Comparison of ENCODE assay signal across 8 mouse cellular contexts in genomic region chr11:46073061-46073849, GRCm38 (mm10). TPM values are rescaled to one million over a fixed set of nuclear protein-coding genes. Genes with fewer than 3 reads are reported as not detected.
DNase-seq lines count a peak whose midpoint lies in the region; ATAC-seq and TF ChIP-seq lines count a peak whose summit lies in the region.
"Had no signal": no experiment of that assay in that cellular context is flagged by ENCODE, and none has a peak within 500 bp of the region (broad histone marks: within the 10 kb centered on the region; RNA-seq: fewer than 3 reads in every experiment).

No protein-coding gene starts in this region.

- 75% methylated on average over 15 of the region's 15 CpGs for WGBS in liver, embryonic 13.5 days (ENCODE audit: insufficient replicate concordance)
- WGBS in embryonic facial prominence, embryonic 10.5 days = 71% methylated on average over 15 of the region's 15 CpGs
- 34% methylated on average over 15 of the region's 15 CpGs for WGBS in limb, embryonic 14.5 days

- no peak overlapping the region for H3K4me2 ChIP-seq in liver, embryonic 13.5 days
- 0 out of 2 replicates have a peak overlapping the region, but pooled peaks have one; percentile 14 for H3K4me2 ChIP-seq in limb, embryonic 14.5 days (replicated peaks; ENCODE audit: low read depth, low read length, severe bottlenecking)

- peaks cover 53% of the 10 kb centered on the region for H3K4me1 ChIP-seq in liver, embryonic 13.5 days (replicated peaks)
- peaks cover 50% of the 10 kb centered on the region for H3K4me1 ChIP-seq in embryonic facial prominence, embryonic 10.5 days
- H3K4me1 ChIP-seq in limb, embryonic 14.5 days (ENCODE audit: control insufficient read depth, insufficient read depth, low read length) = peaks cover 51% of the 10 kb centered on the region

- DNase-seq in liver, embryonic 13.5 days = no peak
- DNase-seq in liver = no peak
- no peak for DNase-seq in embryonic facial prominence, embryonic 10.5 days (ENCODE audit: low spot score)
- peak; percentile 40 to 71 for DNase-seq in gastrocnemius, postnatal 4 days (ENCODE audit: low spot score in 2 of 2)
- peak; percentile 71 for DNase-seq in limb, embryonic 14.5 days (ENCODE audit: low spot score)
- no peak for DNase-seq in left cerebral cortex, postnatal 36 days (ENCODE audit: low spot score in 2 of 2)
- DNase-seq: cerebellum, adult 8-10 months had no signal

- intact Hi-C loops in left cerebral cortex, postnatal 36 days (cut with DNase I) = no loop called here

- H3K36me3 ChIP-seq in liver, embryonic 13.5 days = no peaks in the 10 kb centered on the region; the same call in 1 of the 2 replicates
- peaks cover 25% of the 10 kb centered on the region for H3K36me3 ChIP-seq in embryonic facial prominence, embryonic 10.5 days (replicated peaks)
- H3K36me3 ChIP-seq in limb, embryonic 14.5 days (ENCODE audit: control insufficient read depth, insufficient read depth, low read length) = peaks cover 13% of the 10 kb centered on the region

- H3K4me3 ChIP-seq in liver, embryonic 13.5 days (replicated peaks) = no peak overlapping the region
- H3K4me3 ChIP-seq in embryonic facial prominence, embryonic 10.5 days = no peak overlapping the region
- no peak overlapping the region for H3K4me3 ChIP-seq in limb, embryonic 14.5 days (replicated peaks; ENCODE audit: low read length)

- TF ChIP-seq POLR2A in limb, embryonic 14.5 days (IDR thresholded peaks at IDR 0.05; ENCODE audit: borderline replicate concordance, extremely low read depth, insufficient read depth, insufficient read length) = no peak

- H3K27me3 ChIP-seq in liver, embryonic 13.5 days = no peaks in the 10 kb centered on the region
- no peaks in the 10 kb centered on the region for H3K27me3 ChIP-seq in embryonic facial prominence, embryonic 10.5 days (replicated peaks; ENCODE audit: low read depth, poor library complexity, severe bottlenecking)
- no peaks in the 10 kb centered on the region for H3K27me3 ChIP-seq in limb, embryonic 14.5 days (ENCODE audit: control insufficient read depth, insufficient read depth, low read length)

- H3K9me3 ChIP-seq in liver, embryonic 13.5 days (replicated peaks) = no peaks in the 10 kb centered on the region
- peaks cover 5% of the 10 kb centered on the region; the same call in 1 of the 2 replicates for H3K9me3 ChIP-seq in embryonic facial prominence, embryonic 10.5 days
- no peaks in the 10 kb centered on the region for H3K9me3 ChIP-seq in limb, embryonic 14.5 days (ENCODE audit: control insufficient read depth, low read length)

- no peak for ATAC-seq in liver, embryonic 13.5 days (ENCODE audit: low read depth)
- peak; percentile 56 for ATAC-seq in limb, embryonic 14.5 days (ENCODE audit: low FRiP score, low read depth)
- no peak for ATAC-seq in activated CD4-positive, CD25-positive, alpha-beta regulatory T cell, adult 4 months

- peak overlapping the region; percentile 18; the same call in 1 of the 2 replicates for H3K27ac ChIP-seq in liver, embryonic 13.5 days
- peak overlapping the region; percentile 57 for H3K27ac ChIP-seq in embryonic facial prominence, embryonic 10.5 days (replicated peaks)
- H3K27ac ChIP-seq in limb, embryonic 14.5 days (replicated peaks; ENCODE audit: low read depth, low read length) = peak overlapping the region; percentile 65

- no peak overlapping the region for H3K9ac ChIP-seq in liver, embryonic 13.5 days
- H3K9ac ChIP-seq in limb, embryonic 14.5 days (ENCODE audit: low read depth, low read length, severe bottlenecking) = 0 out of 2 replicates have a peak overlapping the region, but pooled peaks have one; percentile 3

RNA-seq across cellular contexts. Expression of gene Adam19, which starts 17.5 kb away (rescaled TPM):
- 1.1 and 1.6 TPM in 2 replicates for polyA plus RNA-seq in liver, embryonic 13.5 days (2015; fragmentation: Nextera tagmentation; extraction: Ambion mirVana)
- polyA plus RNA-seq in embryonic facial prominence, embryonic 10.5 days (2016; fragmentation: Nextera tagmentation; extraction: Ambion mirVana) = 11.3 and 13.9 TPM in 2 replicates
- 10 to 100 TPM; 48.3 to 56.3 TPM for total RNA-seq in gastrocnemius, postnatal 4 days (2021)
- 29.3 and 34.0 TPM in 2 replicates for polyA plus RNA-seq in limb, embryonic 14.5 days (2012; rRNA removed)
- polyA plus RNA-seq in limb, embryonic 14.5 days (2014; fragmentation: Nextera tagmentation; extraction: Ambion mirVana) = 13.3 and 14.3 TPM in 2 replicates
- total RNA-seq in left cerebral cortex, postnatal 36 days (2021) = 10 to 100 TPM; 16.8 to 20.9 TPM
- 10 to 100 TPM; 74.6 to 85.8 TPM for polyA plus RNA-seq in activated CD4-positive, CD25-positive, alpha-beta regulatory T cell, adult 4 months (2017; shearing (Covaris generic))

RNA-seq across cellular contexts. Expression of gene Gm12166, which starts 21.1 kb away (rescaled TPM):
- polyA plus RNA-seq in liver, embryonic 13.5 days (2015; fragmentation: Nextera tagmentation; extraction: Ambion mirVana) = 3.0 and 3.3 TPM in 2 replicates
- polyA plus RNA-seq in embryonic facial prominence, embryonic 10.5 days (2016; fragmentation: Nextera tagmentation; extraction: Ambion mirVana) = 2.9 and 3.0 TPM in 2 replicates
- 1 to 10 TPM; 1.1 to 1.3 TPM for total RNA-seq in gastrocnemius, postnatal 4 days (2021)
- polyA plus RNA-seq in limb, embryonic 14.5 days (2012; rRNA removed) = 4.8 and 5.5 TPM in 2 replicates
- 4.2 and 4.7 TPM in 2 replicates for polyA plus RNA-seq in limb, embryonic 14.5 days (2014; fragmentation: Nextera tagmentation; extraction: Ambion mirVana)
- total RNA-seq in left cerebral cortex, postnatal 36 days (2021) = 1 to 10 TPM; 2.6 to 6.4 TPM
- 10 to 100 TPM; 19.9 to 53.2 TPM for polyA plus RNA-seq in activated CD4-positive, CD25-positive, alpha-beta regulatory T cell, adult 4 months (2017; shearing (Covaris generic))

Comparison
In these comparisons a context has a peak if more than half of its experiments do, and no peak if none do; other contexts are left out.
1. DNase-seq: peak in gastrocnemius, postnatal 4 days (2 of 2) and limb, embryonic 14.5 days (single experiment); none in liver, embryonic 13.5 days (single experiment), liver (single experiment), embryonic facial prominence, embryonic 10.5 days (single experiment) and left cerebral cortex, postnatal 36 days (0 of 2).
2. Peak in every context shown above with its lines, with median percentiles within 50 percentile points of each other: H3K27ac ChIP-seq.